Mouse (Mus musculus): Measurements from ENCODE around the gene Efcc1. TPM values are rescaled to one million over a fixed set of nuclear protein-coding genes. Genes with fewer than 3 reads are reported as not detected.
A peak's percentile ranks its signal among the peaks of the same experiment; 100 is the strongest.

The Efcc1 gene
- polyA plus RNA-seq, 1 experiment, result 14.5 TPM

GRCm38 (mm10) chr6:87730141-87730540, 528 bp upstream of the Efcc1 start:
- H3K4me3 ChIP-seq (replicated peaks; ENCODE audit: extremely low read depth, low read depth, low read length), result peak overlapping the region; percentile 67
- TF ChIP-seq POLR2A (IDR thresholded peaks at IDR 0.05; ENCODE audit: borderline replicate concordance, extremely low read depth, low read depth, low read length), result no peak
- TF ChIP-seq CTCF (IDR thresholded peaks at IDR 0.05; ENCODE audit: insufficient read depth, low read length), result no peak
- 28% methylated on average over 13 of the region's 13 CpGs for WGBS
- H3K4me1 ChIP-seq (ENCODE audit: control insufficient read depth, insufficient read depth, low read length), result no peaks in the 10 kb centered on the region
- no peak for DNase-seq

GRCm38 (mm10) chr6:87731463-87732095, 910 bp downstream of the Efcc1 start:
- H3K4me1 ChIP-seq (ENCODE audit: control insufficient read depth, insufficient read depth, low read length), result no peaks in the 10 kb centered on the region
- WGBS, result 10% methylated on average over 19 of the region's 19 CpGs
- no peak for TF ChIP-seq POLR2A (IDR thresholded peaks at IDR 0.05; ENCODE audit: borderline replicate concordance, extremely low read depth, low read depth, low read length)
- no peak for TF ChIP-seq CTCF (IDR thresholded peaks at IDR 0.05; ENCODE audit: insufficient read depth, low read length)
- DNase-seq, result no peak
- peak overlapping the region; percentile 67 for H3K4me3 ChIP-seq (replicated peaks; ENCODE audit: extremely low read depth, low read depth, low read length)

DNA sequence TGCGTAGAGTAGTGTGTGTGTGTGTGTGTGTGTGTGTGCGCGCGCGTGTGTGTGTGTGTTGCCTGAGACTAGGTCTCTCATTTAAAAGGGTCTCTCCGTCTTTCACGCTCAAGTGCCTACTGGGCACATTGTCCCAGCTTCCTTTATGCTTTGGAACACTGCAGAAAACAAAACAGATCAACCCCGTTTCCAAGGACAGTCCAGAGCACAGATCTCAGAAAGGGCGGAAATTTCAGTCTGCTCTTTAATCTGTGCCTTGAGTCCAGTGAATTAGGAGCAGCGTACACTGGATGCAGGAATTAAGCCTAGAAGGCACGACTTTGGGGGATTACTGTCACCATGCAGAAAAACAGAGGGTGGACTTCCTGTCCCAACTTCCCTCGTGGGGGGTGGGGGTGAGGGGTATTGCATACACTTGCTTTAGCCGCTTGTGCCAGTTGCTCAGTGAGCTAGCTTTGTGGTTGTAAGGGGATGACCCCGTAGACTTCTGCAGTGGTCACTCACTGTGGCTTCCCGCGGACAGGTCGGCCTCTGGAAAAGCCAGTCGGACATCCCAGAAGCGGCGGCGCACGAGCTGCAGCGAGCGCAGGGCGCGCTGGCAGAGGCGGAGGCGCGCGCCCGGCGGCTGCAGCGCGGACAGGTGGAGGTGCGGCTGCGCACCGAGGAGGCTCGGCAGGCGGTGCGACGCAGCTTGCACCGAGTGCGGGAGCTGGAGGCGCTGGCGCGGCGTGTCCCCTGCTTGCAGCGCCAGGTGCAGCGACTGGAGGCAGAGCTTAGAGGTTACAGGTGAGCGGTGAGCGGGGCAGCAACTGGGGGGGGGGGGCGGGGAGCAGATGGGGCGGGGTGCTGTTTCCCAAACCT, 1.7 kb downstream of the Efcc1 start:
- TF ChIP-seq POLR2A (IDR thresholded peaks at IDR 0.05; ENCODE audit: borderline replicate concordance, extremely low read depth, low read depth, low read length) (no peak), CTCF (IDR thresholded peaks at IDR 0.05; ENCODE audit: insufficient read depth, low read length) (no peak)
- DNase-seq, result no peak
- 8% methylated on average over 53 of the region's 53 CpGs for WGBS
- no peaks in the 10 kb centered on the region for H3K4me1 ChIP-seq (ENCODE audit: control insufficient read depth, insufficient read depth, low read length)
- H3K4me3 ChIP-seq (replicated peaks; ENCODE audit: extremely low read depth, low read depth, low read length), result peak overlapping the region; percentile 67

DNA sequence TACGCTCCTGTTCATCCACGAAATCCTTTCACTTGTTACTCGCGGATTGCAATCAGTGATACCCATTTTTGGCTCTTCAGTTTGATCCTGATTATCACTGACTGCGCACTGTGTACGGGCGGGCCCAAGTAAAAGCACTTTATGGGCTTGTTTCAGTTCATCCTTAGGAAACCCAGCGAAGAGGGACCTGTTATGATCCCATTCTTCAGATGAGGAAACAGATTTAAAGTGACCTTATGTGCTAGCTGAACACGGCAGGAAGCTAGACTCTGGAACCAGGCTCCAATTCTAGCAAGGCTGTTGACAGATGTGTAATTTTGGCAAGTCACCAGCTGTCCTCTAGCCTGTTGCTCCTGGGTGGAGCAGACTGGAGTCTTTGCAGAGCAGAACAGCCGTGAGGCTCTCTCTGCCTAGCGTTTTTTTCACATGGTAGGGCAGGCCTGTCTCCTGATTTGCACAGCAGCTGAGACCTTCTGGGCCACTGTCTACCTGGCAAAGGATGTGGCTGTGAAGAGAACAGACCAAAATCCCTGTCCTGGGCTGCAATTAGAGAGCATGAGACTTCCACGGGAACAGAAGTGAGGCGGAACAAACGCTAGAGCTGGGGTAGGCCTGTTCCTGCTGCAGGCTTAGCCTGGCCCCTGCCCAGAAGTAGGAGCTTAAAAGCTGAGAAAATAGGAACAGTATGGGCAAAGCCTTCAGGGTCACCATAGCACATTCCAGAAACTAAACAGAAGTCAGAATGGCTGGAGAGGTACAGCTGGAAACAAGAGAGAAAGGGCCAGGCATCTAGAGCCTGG, 2.7 kb downstream of the Efcc1 start:
- TF ChIP-seq POLR2A (IDR thresholded peaks at IDR 0.05; ENCODE audit: borderline replicate concordance, extremely low read depth, low read depth, low read length) (no peak), CTCF (IDR thresholded peaks at IDR 0.05; ENCODE audit: insufficient read depth, low read length) (no peak)
- no peak for DNase-seq
- Histone ChIP-seq H3K4me1 (ENCODE audit: control insufficient read depth, insufficient read depth, low read length) (no peaks in the 10 kb centered on the region), H3K4me3 (replicated peaks; ENCODE audit: extremely low read depth, low read depth, low read length) (peak overlapping the region; percentile 2)
- 38% methylated on average over 14 of the region's 14 CpGs for WGBS

DNA sequence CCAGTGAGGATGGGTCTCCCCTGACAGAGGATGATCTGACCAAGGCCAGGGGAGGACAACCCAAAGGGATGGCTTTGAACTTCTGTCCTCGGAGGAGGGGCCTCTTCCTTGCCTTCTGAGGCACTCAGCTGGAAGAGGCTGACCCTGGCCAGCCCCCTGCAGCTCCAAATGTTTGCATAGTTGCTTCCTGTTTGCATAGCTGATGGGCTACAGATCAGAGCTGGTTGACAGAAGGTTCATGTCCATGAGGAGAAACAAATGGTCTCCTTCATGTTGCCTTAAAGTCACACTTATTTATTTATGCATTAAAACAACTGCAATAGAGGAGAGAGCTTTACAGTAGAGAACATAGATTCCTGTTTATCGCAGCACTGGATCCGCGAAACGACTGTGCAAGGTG, 3.5 kb downstream of the Efcc1 start:
- Histone ChIP-seq H3K4me3 (replicated peaks; ENCODE audit: extremely low read depth, low read depth, low read length) (no peak overlapping the region), H3K4me1 (ENCODE audit: control insufficient read depth, insufficient read depth, low read length) (no peaks in the 10 kb centered on the region)
- TF ChIP-seq POLR2A (IDR thresholded peaks at IDR 0.05; ENCODE audit: borderline replicate concordance, extremely low read depth, low read depth, low read length) (no peak), CTCF (IDR thresholded peaks at IDR 0.05; ENCODE audit: insufficient read depth, low read length) (no peak)
- 35% methylated on average over 5 of the region's 5 CpGs for WGBS
- DNase-seq, result no peak

DNA sequence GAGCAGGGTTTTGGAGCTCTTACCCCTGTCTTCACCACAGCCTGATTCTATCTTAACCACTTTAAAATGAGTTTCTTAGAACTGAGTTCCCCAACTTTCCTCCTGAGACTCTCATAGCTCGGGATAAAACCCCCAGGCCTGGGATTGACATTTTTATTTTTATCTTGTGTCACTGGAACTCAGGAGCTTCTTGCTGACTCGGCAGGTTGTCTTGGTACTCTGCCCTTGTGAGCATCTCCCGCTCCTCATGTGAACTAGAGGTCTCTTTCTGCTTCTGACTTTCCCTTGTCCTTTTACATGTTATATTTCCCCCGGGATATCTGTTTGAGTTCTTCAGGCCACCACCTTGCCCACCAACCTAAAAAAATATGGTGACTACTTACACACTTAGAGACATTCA, 6.3 kb downstream of the Efcc1 start:
- no peaks in the 10 kb centered on the region for H3K4me1 ChIP-seq (ENCODE audit: control insufficient read depth, insufficient read depth, low read length)
- TF ChIP-seq CTCF (IDR thresholded peaks at IDR 0.05; ENCODE audit: insufficient read depth, low read length), result no peak
- no peak for TF ChIP-seq POLR2A (IDR thresholded peaks at IDR 0.05; ENCODE audit: borderline replicate concordance, extremely low read depth, low read depth, low read length)

DNA sequence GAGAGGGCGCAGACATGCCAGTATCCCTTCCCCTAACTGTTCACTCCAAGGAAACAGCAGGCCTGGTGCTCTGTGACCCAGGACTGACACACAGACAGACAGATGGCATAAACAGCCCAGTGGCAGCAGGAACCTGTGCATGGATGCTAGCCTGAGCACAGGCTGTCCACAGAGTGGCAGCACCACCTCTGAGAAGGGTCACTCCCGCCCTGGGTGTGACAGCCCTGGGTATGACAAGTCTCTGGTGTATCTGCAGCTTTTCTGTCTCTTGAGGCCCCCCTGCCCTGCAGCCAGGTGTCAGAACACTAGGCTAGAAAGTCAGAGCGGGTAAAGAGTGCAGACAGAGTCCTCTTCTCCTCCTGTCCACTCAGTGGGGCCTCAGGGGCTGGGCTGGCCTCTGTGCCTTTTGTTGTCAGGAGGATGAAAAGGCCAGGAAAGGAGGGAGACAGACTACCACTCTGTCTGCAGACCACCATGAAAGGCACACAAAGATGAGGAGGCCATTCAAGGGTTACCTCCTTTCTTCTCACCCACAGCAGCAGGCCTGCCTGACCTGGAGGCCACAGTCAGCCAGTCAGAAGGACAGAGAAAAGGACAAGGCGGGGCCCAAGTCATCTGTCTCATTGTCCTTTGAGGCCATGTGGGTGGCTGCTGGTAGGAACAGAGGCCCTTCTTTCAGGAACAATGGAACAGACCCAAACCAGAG, 7.4 kb downstream of the Efcc1 start:
- no peak for DNase-seq
- Histone ChIP-seq H3K4me3 (replicated peaks; ENCODE audit: extremely low read depth, low read depth, low read length) (no peak overlapping the region), H3K4me1 (ENCODE audit: control insufficient read depth, insufficient read depth, low read length) (no peaks in the 10 kb centered on the region)
- 82% methylated on average over 4 of the region's 4 CpGs for WGBS
- TF ChIP-seq POLR2A (IDR thresholded peaks at IDR 0.05; ENCODE audit: borderline replicate concordance, extremely low read depth, low read depth, low read length) (no peak), CTCF (IDR thresholded peaks at IDR 0.05; ENCODE audit: insufficient read depth, low read length) (no peak)

More for the DNA sequence above, 6.3 kb downstream of the Efcc1 start:
- WGBS, result 80% methylated on average over 4 of the region's 4 CpGs
- no peak overlapping the region for H3K4me3 ChIP-seq (replicated peaks; ENCODE audit: extremely low read depth, low read depth, low read length)
- DNase-seq, result no peak

DNA sequence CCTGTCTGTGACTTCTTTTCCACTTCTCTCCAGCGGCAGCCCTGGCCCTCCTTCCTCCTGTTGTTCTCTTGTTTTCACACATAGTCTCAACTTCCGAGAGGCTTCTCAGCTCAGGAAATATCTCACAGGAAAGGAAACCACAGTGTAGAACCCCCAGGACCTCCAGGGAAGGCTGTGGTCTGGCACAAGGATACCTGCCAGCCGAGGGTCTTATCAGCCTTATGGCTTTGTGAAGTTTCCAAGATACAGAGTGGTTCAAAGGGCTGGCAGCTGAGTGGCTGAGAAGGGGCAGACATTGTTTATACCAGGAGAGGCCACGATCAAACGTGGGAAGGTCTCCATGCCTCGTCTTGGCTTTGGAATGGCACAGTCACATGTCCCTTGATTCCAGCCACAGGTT, 9.2 kb downstream of the Efcc1 start:
- no peak for TF ChIP-seq POLR2A (IDR thresholded peaks at IDR 0.05; ENCODE audit: borderline replicate concordance, extremely low read depth, low read depth, low read length)
- TF ChIP-seq CTCF (IDR thresholded peaks at IDR 0.05; ENCODE audit: insufficient read depth, low read length), result no peak

DNA sequence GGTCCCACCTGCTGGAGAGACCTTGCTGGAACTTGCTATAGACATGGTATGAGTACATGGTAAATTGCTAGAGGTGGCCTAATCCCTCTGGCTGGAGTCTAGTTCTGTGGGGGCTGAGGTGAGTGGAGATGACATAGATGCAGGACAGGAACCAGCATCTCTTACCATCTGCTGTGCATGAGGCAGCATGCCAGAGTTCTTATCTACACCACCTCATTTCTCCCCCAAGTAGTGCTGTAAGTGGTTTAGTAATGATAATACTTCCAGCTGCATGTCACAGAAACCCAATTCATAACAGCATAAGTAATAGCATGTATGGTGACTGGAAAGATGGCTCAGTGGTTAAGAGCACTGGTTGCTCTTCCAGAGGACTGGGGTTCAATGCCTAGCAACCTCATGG, 9.8 kb downstream of the Efcc1 start:
- H3K4me3 ChIP-seq (replicated peaks; ENCODE audit: extremely low read depth, low read depth, low read length), result no peak overlapping the region
- DNase-seq, result no peak
- no peaks in the 10 kb centered on the region for H3K4me1 ChIP-seq (ENCODE audit: control insufficient read depth, insufficient read depth, low read length)
- TF ChIP-seq CTCF (IDR thresholded peaks at IDR 0.05; ENCODE audit: insufficient read depth, low read length) (no peak), POLR2A (IDR thresholded peaks at IDR 0.05; ENCODE audit: borderline replicate concordance, extremely low read depth, low read depth, low read length) (no peak)

More for the DNA sequence above, 9.2 kb downstream of the Efcc1 start:
- DNase-seq, result no peak
- Histone ChIP-seq H3K4me3 (replicated peaks; ENCODE audit: extremely low read depth, low read depth, low read length) (no peak overlapping the region), H3K4me1 (ENCODE audit: control insufficient read depth, insufficient read depth, low read length) (no peaks in the 10 kb centered on the region)
- 29% methylated on average over 6 of the region's 6 CpGs for WGBS
